Mouse (Mus musculus) inflammation-experienced regulatory T-cells, adult 6 months (primary cell): ENCODE results near the gene Yipf1. TPM values are rescaled to one million over a fixed set of nuclear protein-coding genes. Genes with fewer than 3 reads are reported as not detected.

ENCODE experiments used
- ATAC-seq: one replicate; pipeline ENCODE4 v1.8.0; 2017
- polyA plus RNA-seq, 3 experiments: library from polyadenylated mRNA; unstranded; fragments of 100-300 nt; shearing (Covaris generic); gene quantifications; one replicate each; pipeline ENCODE4 v1.2.1; 2017

Yipf1 gene
- 100 to 1,000 TPM in 2 of 3 experiments, 10 to 100 TPM in 1; 84.1 to 102 (median 101) TPM for polyA plus RNA-seq

DNA sequence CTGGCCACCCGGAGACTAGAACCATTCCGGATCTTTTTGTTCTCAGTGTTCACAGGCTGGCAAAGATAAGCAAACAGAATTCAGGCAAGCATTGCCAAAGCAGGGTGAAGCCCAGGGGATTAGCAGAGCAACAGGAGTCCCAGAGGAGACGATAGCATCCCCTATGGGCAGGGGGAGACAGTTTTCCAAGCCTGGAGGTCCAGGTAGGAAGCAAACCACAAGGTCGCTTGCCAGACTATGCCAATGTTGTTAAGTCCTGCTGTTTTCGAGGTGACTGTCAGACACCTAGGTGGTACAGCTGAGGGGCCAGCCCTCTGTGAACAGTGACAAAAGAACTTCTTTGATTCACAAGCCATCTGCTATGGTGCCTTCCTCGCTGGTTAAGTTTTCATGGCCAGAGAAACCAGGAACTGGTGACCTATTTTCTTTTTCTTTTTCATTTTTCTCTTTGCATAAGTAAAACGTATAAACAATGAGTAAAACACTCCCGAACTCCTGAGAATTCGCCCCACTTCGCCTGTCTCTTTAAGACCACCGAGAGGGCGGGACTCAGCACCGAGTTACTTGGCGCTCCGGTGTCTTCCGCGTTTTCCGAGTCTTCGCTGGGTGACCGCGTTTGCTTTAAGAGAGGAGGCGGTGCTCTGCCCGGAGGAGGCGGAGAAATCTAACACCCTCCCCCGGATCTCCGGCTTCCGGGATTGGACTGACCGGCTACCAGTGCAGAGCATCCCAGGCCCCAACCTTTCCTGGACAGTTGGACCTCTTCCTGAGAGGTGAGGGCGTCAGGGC, at the start of gene Yipf1:
TSS of gene Yipf1 (plus strand) at position 674 of the 789 bp plus-strand sequence.
- ATAC-seq = peak; percentile 99

DNA sequence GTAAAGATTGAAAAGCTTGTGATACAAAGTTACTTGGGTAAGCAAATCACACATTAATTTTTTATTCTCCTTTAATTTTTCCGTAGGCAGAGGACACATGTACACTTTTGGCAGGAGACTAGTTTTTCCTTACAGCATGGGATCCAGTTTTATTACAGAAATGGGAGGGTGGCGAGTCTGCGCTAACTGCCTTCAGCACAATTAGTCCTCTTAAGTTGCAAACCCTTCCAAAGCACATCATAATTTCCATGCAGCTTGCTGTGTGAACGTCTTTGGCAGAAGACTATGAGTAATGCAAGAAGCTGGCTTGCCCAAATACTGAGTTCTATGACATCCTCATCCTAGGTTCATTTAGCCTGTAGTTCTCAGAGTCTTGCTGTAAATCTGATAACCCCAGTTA, 40.5 kb upstream of the Yipf1 start:
- ATAC-seq = no peak

DNA sequence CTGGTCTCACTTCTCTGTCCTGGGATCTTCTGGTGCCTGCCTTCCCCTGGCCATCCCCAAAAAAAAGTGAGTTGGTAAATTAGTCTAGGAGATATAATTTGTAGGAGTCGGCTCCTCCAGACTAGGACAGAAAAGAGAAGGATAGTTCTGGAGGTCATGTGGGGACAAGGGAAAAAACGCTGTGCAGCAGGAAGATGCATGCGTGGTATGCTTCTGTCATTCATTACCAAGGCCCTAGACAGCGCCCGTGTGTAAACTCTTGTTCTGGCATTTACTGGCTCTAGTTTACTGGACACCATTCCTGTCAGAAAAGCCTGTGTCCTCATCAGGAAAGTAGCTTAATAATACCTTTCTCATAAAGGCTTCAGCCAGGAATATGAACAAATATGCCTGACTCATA, 39.7 kb upstream of the Yipf1 start:
- no peak for ATAC-seq

GRCm38 (mm10) chr4:107278188-107278707, 35.9 kb upstream of the Yipf1 start:
- ATAC-seq = no peak

DNA sequence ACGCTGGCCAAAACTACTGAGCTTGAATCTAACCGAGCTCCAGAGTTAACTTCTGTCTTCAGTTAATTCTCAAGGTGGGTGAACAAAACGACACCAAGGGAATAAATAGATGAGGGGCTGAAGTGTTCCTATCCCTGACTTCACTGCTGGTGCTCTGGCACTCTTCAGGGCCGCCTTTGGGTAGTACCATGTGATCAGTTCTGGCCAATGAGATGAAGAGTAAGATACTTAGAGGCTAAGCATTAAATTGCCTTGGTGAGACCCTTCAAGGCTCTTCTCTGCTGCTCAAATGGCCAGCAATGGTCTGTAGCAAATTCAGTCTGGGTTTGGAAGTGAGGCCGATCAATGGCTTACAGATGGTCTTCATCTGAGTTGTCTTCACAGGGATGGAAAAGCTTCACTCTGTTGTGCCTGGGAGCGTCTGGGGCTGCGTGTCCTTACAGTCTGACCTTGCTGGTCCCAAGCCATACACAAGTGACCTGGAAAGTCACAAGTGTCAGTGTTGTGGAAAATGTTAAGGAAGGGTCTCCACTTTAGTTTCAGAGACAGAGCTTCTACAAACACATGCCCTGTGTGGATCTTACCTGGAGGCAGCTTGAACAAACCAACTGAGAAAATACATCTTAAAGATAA, 33.2 kb upstream of the Yipf1 start:
- ATAC-seq = no peak

GRCm38 (mm10) chr4:107285446-107286200, 28.5 kb upstream of the Yipf1 start:
- no peak for ATAC-seq

- ATAC-seq = no peak
Measured at GRCm38 (mm10) chr4:107286386-107286785, 27.8 kb upstream of the Yipf1 start.

DNA sequence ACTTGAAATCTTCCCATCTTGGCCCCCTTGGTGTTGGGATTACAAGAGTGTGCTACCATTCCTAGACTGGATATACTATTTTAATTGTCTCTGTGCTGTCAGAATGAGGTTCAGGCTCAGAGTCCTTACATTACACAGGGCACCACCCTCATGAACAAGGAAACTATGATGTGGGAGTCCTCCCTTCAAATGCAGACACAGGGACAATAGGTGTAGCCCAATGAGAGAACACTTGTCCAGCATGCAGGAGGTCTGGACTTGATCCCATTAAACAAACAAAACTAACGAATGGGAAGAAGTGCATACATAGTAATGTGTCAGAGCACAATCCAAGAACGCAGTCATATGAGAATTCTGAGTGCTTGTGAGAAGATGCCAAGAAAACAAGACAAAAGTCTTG, 26.6 kb upstream of the Yipf1 start:
- ATAC-seq = no peak

DNA sequence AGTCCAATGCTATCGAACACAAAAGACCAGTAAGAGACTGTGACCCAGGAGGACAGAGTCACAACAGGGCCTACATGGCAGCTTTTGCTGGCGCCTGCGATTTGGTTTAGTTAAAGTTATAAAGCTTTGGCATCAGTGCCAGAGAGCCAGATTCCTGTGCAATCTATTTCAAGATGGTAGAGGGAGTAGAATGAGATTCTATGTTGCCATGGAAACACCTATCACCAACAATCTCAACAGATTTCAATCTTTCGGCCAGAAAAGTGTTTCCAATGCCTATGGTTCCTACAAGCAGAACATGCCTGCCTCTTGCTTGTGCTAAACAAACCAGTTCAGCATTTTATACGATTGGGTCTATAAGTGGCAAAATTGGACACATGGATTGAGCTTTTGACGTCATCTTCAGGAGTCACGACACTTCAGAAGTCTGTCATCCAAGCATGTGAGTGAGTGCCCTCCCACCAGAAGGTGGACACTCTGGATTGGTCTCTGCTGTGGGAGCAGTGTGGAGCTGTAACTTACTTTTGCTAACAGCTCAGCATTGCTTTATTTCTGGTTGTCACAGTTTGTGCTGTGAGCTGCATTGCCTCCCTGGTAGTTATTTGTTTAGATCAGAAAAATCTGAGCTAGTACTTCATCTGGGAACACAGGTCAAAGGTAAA, 22.4 kb upstream of the Yipf1 start:
- ATAC-seq = no peak

DNA sequence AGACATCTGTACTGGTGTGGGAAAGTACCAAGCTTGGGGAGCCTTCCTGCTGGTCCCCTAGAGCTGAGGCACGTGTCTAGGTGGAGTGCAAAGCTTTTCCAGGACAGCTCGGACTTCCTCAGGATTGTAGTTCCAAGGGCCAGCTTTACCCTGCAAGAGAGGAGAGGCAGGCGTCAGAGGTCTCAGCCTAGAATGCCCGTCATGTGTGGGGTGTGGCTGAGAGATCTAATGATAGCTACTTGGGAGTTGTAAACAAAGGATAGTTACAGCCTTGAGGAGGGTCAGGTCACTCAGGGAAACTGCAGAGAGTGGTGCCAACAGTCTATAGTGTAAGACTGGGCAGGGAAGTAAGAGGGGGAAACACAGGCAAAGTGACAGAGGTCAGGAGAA, 21.9 kb upstream of the Yipf1 start:
- no peak for ATAC-seq

DNA sequence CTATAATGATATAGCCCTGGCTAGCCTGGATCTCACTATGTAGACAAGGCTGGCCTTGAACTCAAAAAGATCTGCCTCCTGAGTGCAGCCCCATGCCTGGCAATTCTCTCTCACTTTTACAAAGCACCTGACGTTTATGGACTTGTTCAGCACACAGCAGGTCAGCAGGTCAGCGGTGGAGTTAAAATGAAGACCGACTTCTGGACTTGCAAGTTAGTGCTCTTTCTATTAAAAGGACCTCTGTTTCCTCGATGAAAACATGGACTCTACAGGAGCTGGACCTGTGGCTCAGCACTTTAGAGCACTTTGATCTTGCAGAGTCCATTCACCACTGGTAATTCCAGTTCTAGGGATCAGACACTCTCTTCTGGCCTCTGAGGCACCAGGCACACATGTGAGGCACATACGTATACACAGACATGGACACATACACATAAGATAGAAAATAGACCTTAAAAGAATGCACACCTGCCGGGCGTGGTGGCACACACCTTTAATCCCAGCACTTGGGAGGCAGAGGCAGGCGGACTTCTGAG, 16.0 kb upstream of the Yipf1 start:
- no peak for ATAC-seq

DNA sequence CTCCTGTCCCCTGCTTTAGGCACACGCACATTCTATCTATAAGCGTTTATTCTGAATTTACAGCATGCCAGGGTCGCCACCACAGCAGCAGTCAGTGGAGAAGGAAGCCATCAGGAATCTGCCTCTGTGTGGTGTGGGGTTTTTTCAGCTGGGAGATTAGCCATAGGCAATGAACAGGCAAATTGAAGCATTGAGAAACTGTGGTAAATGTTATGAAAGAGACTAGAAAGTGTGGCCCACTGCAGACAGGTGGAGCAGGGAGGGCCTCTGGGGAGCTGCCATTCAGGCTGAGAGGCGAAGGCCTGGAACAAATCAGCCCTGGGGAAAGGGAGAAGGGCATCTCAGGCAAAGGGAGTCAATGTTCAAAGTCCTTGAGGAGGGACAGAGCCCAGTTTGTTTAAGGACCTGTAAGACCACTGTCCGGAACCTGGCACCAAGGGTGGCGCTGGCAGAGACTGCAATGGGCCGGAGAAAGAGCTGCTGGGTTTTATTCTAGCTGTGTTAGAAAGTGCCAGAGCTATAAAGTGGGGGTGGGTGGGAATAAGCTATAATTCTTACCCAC, 14.3 kb upstream of the Yipf1 start:
- ATAC-seq = no peak

- ATAC-seq = no peak
Measured at GRCm38 (mm10) chr4:107300371-107300770, 13.8 kb upstream of the Yipf1 start.

GRCm38 (mm10) chr4:107300902-107301555, 13.1 kb upstream of the Yipf1 start:
- no peak for ATAC-seq

- no peak for ATAC-seq
Measured at GRCm38 (mm10) chr4:107302221-107302620, 11.9 kb upstream of the Yipf1 start.

GRCm38 (mm10) chr4:107302832-107303231, 11.3 kb upstream of the Yipf1 start:
- no peak for ATAC-seq

DNA sequence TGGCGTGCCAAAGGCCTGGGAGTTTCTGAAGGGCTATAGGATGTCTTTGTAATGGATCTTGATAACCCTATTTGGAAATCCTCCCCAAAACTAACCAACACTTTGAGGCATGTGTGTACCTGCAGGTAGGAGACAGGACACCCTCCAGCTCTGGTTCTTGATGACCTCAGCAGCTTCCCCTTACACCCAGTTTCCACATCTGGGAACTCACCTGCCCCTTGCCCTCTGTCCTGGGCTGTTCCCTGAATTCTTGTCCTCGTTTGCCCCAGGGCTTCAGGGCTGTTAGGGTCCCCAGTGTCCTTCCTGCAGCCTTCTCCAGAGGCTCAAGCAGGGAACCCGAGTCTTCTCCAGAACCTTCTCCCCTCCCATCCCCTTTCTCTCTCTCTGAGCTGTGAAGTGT, 10.6 kb upstream of the Yipf1 start:
- ATAC-seq = no peak

GRCm38 (mm10) chr4:107306966-107307365, 7.2 kb upstream of the Yipf1 start, which contains the start of gene Dio1:
Gene Dio1, minus strand, starts transcription at chr4:107307169.
- ATAC-seq = no peak

DNA sequence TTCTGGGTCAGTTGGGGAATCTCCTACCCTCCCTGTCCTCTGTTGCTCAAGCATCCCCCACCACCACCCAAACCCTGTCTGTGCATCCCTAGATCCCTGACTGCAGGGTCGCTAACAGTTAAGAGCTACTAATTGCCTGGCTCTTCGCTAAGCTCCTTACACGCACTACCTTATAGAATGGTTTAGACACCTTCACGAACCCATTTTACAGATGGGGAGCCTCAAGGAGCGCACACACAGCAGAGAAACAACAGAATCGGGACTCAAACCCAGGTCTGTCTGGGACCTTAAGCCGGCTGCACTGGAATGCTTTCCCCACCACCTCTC, 279 bp downstream of the Yipf1 start:
- no peak for ATAC-seq

GRCm38 (mm10) chr4:107318646-107319045, 4.5 kb downstream of the Yipf1 start:
- no peak for ATAC-seq

DNA sequence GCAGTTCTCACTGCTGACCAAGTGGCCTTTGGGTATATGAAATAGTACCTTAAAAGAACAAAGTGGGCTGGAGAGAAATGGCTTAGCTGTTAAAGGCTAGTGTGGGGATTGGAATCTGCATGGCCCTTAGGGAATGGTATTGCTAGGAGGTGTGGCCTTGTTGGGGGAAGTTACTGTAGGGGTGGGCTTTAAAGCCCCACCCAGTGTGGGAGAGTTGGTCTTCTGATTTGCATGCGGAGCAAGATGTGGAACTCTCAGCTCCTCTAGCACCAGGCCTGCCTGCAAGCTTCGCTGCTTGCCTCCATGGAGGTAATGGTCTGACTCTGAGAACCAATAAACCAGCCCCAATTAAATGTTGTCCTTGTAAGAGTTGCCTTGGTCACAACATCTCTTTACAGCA, 6.9 kb downstream of the Yipf1 start:
- ATAC-seq = no peak

- ATAC-seq = no peak
Measured at GRCm38 (mm10) chr4:107323113-107323512, 8.9 kb downstream of the Yipf1 start.
